Mouse (Mus musculus): ENCODE data around the gene Samm50. TPM values are rescaled to one million over a fixed set of nuclear protein-coding genes. Genes with fewer than 3 reads are reported as not detected.

The Samm50 gene
- polyA plus RNA-seq, 2 experiments = 12.3 to 49.3 TPM

- no peak overlapping the region for H3K9ac ChIP-seq (replicated peaks)
Measured at GRCm38 (mm10) chr15:84260123-84260822, 68.2 kb downstream of the Samm50 start.

GRCm38 (mm10) chr15:84262630-84263029 lies 70.6 kb downstream of the Samm50 start:
- WGBS (ENCODE audit: insufficient replicate concordance) = 88% methylated on average over 6 of the region's 6 CpGs

More at GRCm38 (mm10) chr15:84260123-84260822, 68.2 kb downstream of the Samm50 start:
- H3K27me3 ChIP-seq (ENCODE audit: control insufficient read depth, insufficient read depth, low read length) = no peaks in the 10 kb centered on the region
- H3K36me3 ChIP-seq (replicated peaks; ENCODE audit: control insufficient read depth, insufficient read depth, low read depth) = no peaks in the 10 kb centered on the region
- H3K9me3 ChIP-seq (ENCODE audit: control insufficient read depth, low read length) = no peaks in the 10 kb centered on the region
- no peak overlapping the region for H3K4me3 ChIP-seq (ENCODE audit: insufficient read depth in 1 of 2, low read depth in 2 of 2, low read length in 2 of 2)
- TF ChIP-seq CTCF (IDR thresholded peaks at IDR 0.05; ENCODE audit: low read depth) (peak; percentile 93), EP300 (IDR thresholded peaks at IDR 0.05; ENCODE audit: low read depth) (no peak)
- no peak for ATAC-seq (ENCODE audit: insufficient read depth)
- no peak overlapping the region for H3K4me2 ChIP-seq (ENCODE audit: low read depth)
- peaks cover 2 to 16% of the 10 kb centered on the region in 2 experiments; a peak in 2 of 4 replicates for H3K4me1 ChIP-seq (replicated peaks; ENCODE audit: control insufficient read depth in 2 of 2, insufficient read depth in 2 of 2, low read length in 1 of 2)
- 38% methylated on average over 22 of the region's 22 CpGs for WGBS (ENCODE audit: insufficient replicate concordance)
- peak; percentile 43 to 48 (median 44) for DNase-seq (ENCODE audit: low read depth in 3 of 3, low spot score in 3 of 3)
- H3K27ac ChIP-seq = no peak overlapping the region

GRCm38 (mm10) chr15:84263573-84263972 lies 71.5 kb downstream of the Samm50 start:
- Histone ChIP-seq H3K27ac (no peak overlapping the region), H3K9ac (replicated peaks) (no peak overlapping the region), H3K36me3 (replicated peaks; ENCODE audit: control insufficient read depth, insufficient read depth, low read depth) (no peaks in the 10 kb centered on the region), H3K4me1 (replicated peaks; ENCODE audit: control insufficient read depth in 2 of 2, insufficient read depth in 2 of 2, low read length in 1 of 2) (peaks cover 0 to 6% of the 10 kb centered on the region in 2 experiments; a peak in 1 of 4 replicates), H3K4me3 (ENCODE audit: insufficient read depth in 1 of 2, low read depth in 2 of 2, low read length in 2 of 2) (no peak overlapping the region), H3K9me3 (ENCODE audit: control insufficient read depth, low read length) (no peaks in the 10 kb centered on the region), H3K27me3 (ENCODE audit: control insufficient read depth, insufficient read depth, low read length) (no peaks in the 10 kb centered on the region), H3K4me2 (ENCODE audit: low read depth) (no peak overlapping the region)
- DNase-seq (ENCODE audit: low read depth in 3 of 3, low spot score in 3 of 3) = no peak
- WGBS (ENCODE audit: insufficient replicate concordance) = 5% methylated on average over 2 of the region's 2 CpGs
- ATAC-seq (ENCODE audit: insufficient read depth) = peak; percentile 44; the same call in 1 of the 2 replicates
- TF ChIP-seq EP300 (IDR thresholded peaks at IDR 0.05; ENCODE audit: low read depth) = no peak
- TF ChIP-seq CTCF (IDR thresholded peaks at IDR 0.05; ENCODE audit: low read depth) = no peak

More at GRCm38 (mm10) chr15:84262630-84263029, 70.6 kb downstream of the Samm50 start:
- no peak overlapping the region for H3K27ac ChIP-seq
- no peak overlapping the region for H3K4me2 ChIP-seq (ENCODE audit: low read depth)
- H3K36me3 ChIP-seq (replicated peaks; ENCODE audit: control insufficient read depth, insufficient read depth, low read depth) = no peaks in the 10 kb centered on the region
- H3K4me1 ChIP-seq (replicated peaks; ENCODE audit: control insufficient read depth in 2 of 2, insufficient read depth in 2 of 2, low read length in 1 of 2) = peaks cover 0 to 6% of the 10 kb centered on the region in 2 experiments; a peak in 1 of 4 replicates
- no peak overlapping the region for H3K9ac ChIP-seq (replicated peaks)
- DNase-seq (ENCODE audit: low read depth in 3 of 3, low spot score in 3 of 3) (no peak), ATAC-seq (ENCODE audit: insufficient read depth) (no peak)
- no peak for TF ChIP-seq EP300 (IDR thresholded peaks at IDR 0.05; ENCODE audit: low read depth)
- no peak for TF ChIP-seq CTCF (IDR thresholded peaks at IDR 0.05; ENCODE audit: low read depth)
- no peaks in the 10 kb centered on the region for H3K9me3 ChIP-seq (ENCODE audit: control insufficient read depth, low read length)
- no peak overlapping the region for H3K4me3 ChIP-seq (ENCODE audit: insufficient read depth in 1 of 2, low read depth in 2 of 2, low read length in 2 of 2)
- no peaks in the 10 kb centered on the region for H3K27me3 ChIP-seq (ENCODE audit: control insufficient read depth, insufficient read depth, low read length)

GRCm38 (mm10) chr15:84265141-84265540 lies 73.1 kb downstream of the Samm50 start:
- TF ChIP-seq EP300 (IDR thresholded peaks at IDR 0.05; ENCODE audit: low read depth) (no peak), CTCF (IDR thresholded peaks at IDR 0.05; ENCODE audit: low read depth) (no peak)
- ATAC-seq (ENCODE audit: insufficient read depth) = no peak
- 73% methylated on average over 11 of the region's 11 CpGs for WGBS (ENCODE audit: insufficient replicate concordance)

GRCm38 (mm10) chr15:84266290-84266689 lies 74.2 kb downstream of the Samm50 start:
- ATAC-seq (ENCODE audit: insufficient read depth) (no peak), DNase-seq (ENCODE audit: low read depth in 3 of 3, low spot score in 3 of 3) (no peak)
- Histone ChIP-seq H3K4me1 (replicated peaks; ENCODE audit: control insufficient read depth in 2 of 2, insufficient read depth in 2 of 2, low read length in 1 of 2) (peaks cover 0 to 6% of the 10 kb centered on the region in 2 experiments; a peak in 1 of 4 replicates), H3K36me3 (replicated peaks; ENCODE audit: control insufficient read depth, insufficient read depth, low read depth) (no peaks in the 10 kb centered on the region), H3K27ac (no peak overlapping the region), H3K4me2 (ENCODE audit: low read depth) (no peak overlapping the region), H3K9ac (replicated peaks) (no peak overlapping the region), H3K4me3 (ENCODE audit: insufficient read depth in 1 of 2, low read depth in 2 of 2, low read length in 2 of 2) (no peak overlapping the region), H3K27me3 (ENCODE audit: control insufficient read depth, insufficient read depth, low read length) (no peaks in the 10 kb centered on the region), H3K9me3 (ENCODE audit: control insufficient read depth, low read length) (no peaks in the 10 kb centered on the region)
- TF ChIP-seq CTCF (IDR thresholded peaks at IDR 0.05; ENCODE audit: low read depth) (no peak), EP300 (IDR thresholded peaks at IDR 0.05; ENCODE audit: low read depth) (no peak)
- 71% methylated on average over 4 of the region's 4 CpGs for WGBS (ENCODE audit: insufficient replicate concordance)

More at GRCm38 (mm10) chr15:84265141-84265540, 73.1 kb downstream of the Samm50 start:
- no peak overlapping the region for H3K4me3 ChIP-seq (ENCODE audit: insufficient read depth in 1 of 2, low read depth in 2 of 2, low read length in 2 of 2)
- H3K4me1 ChIP-seq (replicated peaks; ENCODE audit: control insufficient read depth in 2 of 2, insufficient read depth in 2 of 2, low read length in 1 of 2) = peaks cover 0 to 6% of the 10 kb centered on the region in 2 experiments; a peak in 1 of 4 replicates
- H3K4me2 ChIP-seq (ENCODE audit: low read depth) = no peak overlapping the region
- no peak for DNase-seq (ENCODE audit: low read depth in 3 of 3, low spot score in 3 of 3)
- no peak overlapping the region for H3K27ac ChIP-seq
- H3K9me3 ChIP-seq (ENCODE audit: control insufficient read depth, low read length) = no peaks in the 10 kb centered on the region
- no peaks in the 10 kb centered on the region for H3K27me3 ChIP-seq (ENCODE audit: control insufficient read depth, insufficient read depth, low read length)
- H3K36me3 ChIP-seq (replicated peaks; ENCODE audit: control insufficient read depth, insufficient read depth, low read depth) = no peaks in the 10 kb centered on the region
- no peak overlapping the region for H3K9ac ChIP-seq (replicated peaks)

Small RNA genes within 50 kb of the gene (microRNA-seq; reads per million reads assigned to microRNA genes)
- gene Mir6392 = not detected

Other genes starting within 250 kb of the Samm50 start
- gene Efcab6, start 126.9 kb upstream of the Samm50 start, polyA plus RNA-seq (2012; rRNA removed) = not detected in 2 replicates
- not detected in 2 replicates for gene Efcab6, start 126.9 kb upstream of the Samm50 start, polyA plus RNA-seq (2014; fragmentation: Nextera tagmentation; extraction: Ambion mirVana)
- 0.06 and 0.16 TPM in 2 replicates for gene Sult4a1, start 86.5 kb upstream of the Samm50 start, polyA plus RNA-seq (2012; rRNA removed)
- gene Sult4a1, start 86.5 kb upstream of the Samm50 start, polyA plus RNA-seq (2014; fragmentation: Nextera tagmentation; extraction: Ambion mirVana) = not detected in 2 replicates
- gene Pnpla5, start 69.1 kb upstream of the Samm50 start, polyA plus RNA-seq (2012; rRNA removed) = 0.02 TPM in 2 replicates
- not detected in 2 replicates for gene Pnpla5, start 69.1 kb upstream of the Samm50 start, polyA plus RNA-seq (2014; fragmentation: Nextera tagmentation; extraction: Ambion mirVana)
- 4.0 TPM in 2 replicates for gene Pnpla3, start 24.4 kb upstream of the Samm50 start, polyA plus RNA-seq (2012; rRNA removed)
- 0.66 and 0.72 TPM in 2 replicates for gene Pnpla3, start 24.4 kb upstream of the Samm50 start, polyA plus RNA-seq (2014; fragmentation: Nextera tagmentation; extraction: Ambion mirVana)
- gene Parvb, start 39.8 kb downstream of the Samm50 start, polyA plus RNA-seq (2012; rRNA removed) = 21.6 and 22.6 TPM in 2 replicates
- 7.3 and 11.4 TPM in 2 replicates for gene Parvb, start 39.8 kb downstream of the Samm50 start, polyA plus RNA-seq (2014; fragmentation: Nextera tagmentation; extraction: Ambion mirVana)
- gene Parvg, start 131.8 kb downstream of the Samm50 start, polyA plus RNA-seq (2012; rRNA removed) = 7.6 and 8.3 TPM in 2 replicates
- 6.6 and 7.6 TPM in 2 replicates for gene Parvg, start 131.8 kb downstream of the Samm50 start, polyA plus RNA-seq (2014; fragmentation: Nextera tagmentation; extraction: Ambion mirVana)